Mouse (Mus musculus) E14TG2a.4 (cell line): Measurements from ENCODE around the gene Bptf.
A peak's percentile ranks its signal among the peaks of the same experiment; 100 is the strongest.
"Not testable (repeated sequence)": the region's sequence is repeated elsewhere in the genome, so short reads cannot be mapped to it uniquely, and the experiment has no call there.

Experiments
- H3K27me3 ChIP-seq: 2 replicates; pipeline ENCODE4 v1.6.1; 2014; ENCODE audit warnings: low read length, control low read depth; ENCODE audit not compliant: insufficient read depth
- H3K36me3 ChIP-seq: 2 replicates; pipeline ENCODE4 v1.6.1; 2014; ENCODE audit warnings: low read length, control low read depth; ENCODE audit not compliant: insufficient read depth
- H3K4me1 ChIP-seq: replicated peaks from 2 replicates; pipeline ENCODE4 v1.6.1; 2014; ENCODE audit warnings: low read depth, low read length, control low read depth
- H3K4me3 ChIP-seq: replicated peaks from 2 replicates; pipeline ENCODE4 v1.5.1; 2014; ENCODE audit warnings: mild to moderate bottlenecking, low read length
- H3K9me3 ChIP-seq: 2 replicates; pipeline ENCODE4 v1.6.1; 2014; ENCODE audit warnings: low read length, control low read depth
- CTCF ChIP-seq: conservative IDR thresholded peaks from 2 replicates; pipeline ENCODE4 v1.5.1; 2014; ENCODE audit warnings: low read length
- NANOG ChIP-seq: IDR thresholded peaks from 2 replicates; pipeline ENCODE4 v1.6.1; 2014; ENCODE audit warnings: borderline replicate concordance, low read length, mixed read lengths
- POU5F1 ChIP-seq: IDR thresholded peaks from 2 replicates; pipeline ENCODE4 v1.6.1; 2014; ENCODE audit warnings: low read length, borderline replicate concordance

The Bptf gene

GRCm38 (mm10) chr11:107001760-107002675, 129.9 kb downstream of the Bptf start:
- H3K4me3 ChIP-seq: 0 out of 2 replicates have a peak overlapping the region, but pooled peaks have one; percentile 10
- no peaks in the 10 kb centered on the region for H3K9me3 ChIP-seq
- H3K27me3 ChIP-seq: no peaks in the 10 kb centered on the region
- peaks cover 17% of the 10 kb centered on the region for H3K36me3 ChIP-seq
- peaks cover 21% of the 10 kb centered on the region for H3K4me1 ChIP-seq
- no peak for TF ChIP-seq POU5F1
- no peak for TF ChIP-seq NANOG
- TF ChIP-seq CTCF: no peak

- peaks cover 40% of the 10 kb centered on the region for H3K4me1 ChIP-seq
- H3K4me3 ChIP-seq: peak overlapping the region; percentile 73
- peaks cover 37% of the 10 kb centered on the region for H3K36me3 ChIP-seq
- no peaks in the 10 kb centered on the region for H3K9me3 ChIP-seq
- no peaks in the 10 kb centered on the region for H3K27me3 ChIP-seq
- TF ChIP-seq POU5F1: no peak
- TF ChIP-seq CTCF: no peak
Observed at GRCm38 (mm10) chr11:106999949-107000513, 131.9 kb downstream of the Bptf start.

DNA sequence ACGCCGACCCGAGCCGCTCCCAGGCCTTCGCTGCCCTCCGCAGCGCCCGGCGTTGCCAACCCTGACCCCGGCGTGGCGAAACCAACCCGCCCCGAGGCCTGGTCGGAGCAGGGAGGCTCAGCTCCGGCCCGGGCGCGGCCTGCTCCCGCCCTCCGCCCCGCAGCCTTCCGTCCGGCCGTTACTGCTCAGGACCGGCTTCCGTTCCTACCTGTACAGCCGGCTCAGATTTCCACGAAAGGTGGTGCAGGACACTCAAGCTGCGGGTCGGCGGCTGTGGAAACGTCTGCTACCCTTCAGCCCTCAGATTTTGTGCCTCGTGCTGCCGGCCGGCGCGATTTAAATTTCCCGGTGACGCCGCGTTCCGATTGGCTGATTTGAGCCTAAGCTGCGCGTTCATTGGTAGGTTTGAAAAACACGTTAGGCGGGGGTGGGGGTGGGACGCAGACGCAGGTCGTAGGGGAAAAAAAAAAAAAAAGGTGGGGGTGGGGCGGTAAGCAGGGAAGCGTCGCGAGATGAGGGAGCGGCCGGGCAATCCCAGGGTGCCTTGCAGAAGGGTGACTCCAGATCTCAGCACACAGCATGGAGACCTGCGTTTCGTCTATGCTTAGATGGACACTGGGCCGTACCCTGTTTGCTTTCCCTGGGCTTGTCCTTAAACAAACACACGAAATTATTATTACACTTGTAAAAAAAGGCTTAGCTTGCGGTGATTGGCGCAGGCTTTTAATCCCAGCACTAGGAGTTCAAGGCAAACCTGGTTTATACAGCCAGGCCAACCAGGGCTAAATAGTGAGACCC, 132.6 kb downstream of the Bptf start, which contains the start of gene Kpna2:
TSS of gene Kpna2 (minus strand) at position 391 of the 798 bp plus-strand sequence.
- TF ChIP-seq POU5F1 (no peak), NANOG (no peak), CTCF (no peak)
- Histone ChIP-seq H3K27me3 (no peaks in the 10 kb centered on the region), H3K36me3 (peaks cover 44% of the 10 kb centered on the region), H3K4me1 (peaks cover 47% of the 10 kb centered on the region), H3K9me3 (no peaks in the 10 kb centered on the region), H3K4me3 (peak within 1 kb of the TSS; percentile 99)

GRCm38 (mm10) chr11:106998651-106999150, 133.2 kb downstream of the Bptf start:
- Histone ChIP-seq H3K9me3 (no peaks in the 10 kb centered on the region), H3K4me1 (peaks cover 53% of the 10 kb centered on the region), H3K4me3 (peak overlapping the region; percentile 99), H3K27me3 (no peaks in the 10 kb centered on the region), H3K36me3 (peaks cover 50% of the 10 kb centered on the region)
- TF ChIP-seq POU5F1 (no peak), CTCF (no peak), NANOG (no peak)

DNA sequence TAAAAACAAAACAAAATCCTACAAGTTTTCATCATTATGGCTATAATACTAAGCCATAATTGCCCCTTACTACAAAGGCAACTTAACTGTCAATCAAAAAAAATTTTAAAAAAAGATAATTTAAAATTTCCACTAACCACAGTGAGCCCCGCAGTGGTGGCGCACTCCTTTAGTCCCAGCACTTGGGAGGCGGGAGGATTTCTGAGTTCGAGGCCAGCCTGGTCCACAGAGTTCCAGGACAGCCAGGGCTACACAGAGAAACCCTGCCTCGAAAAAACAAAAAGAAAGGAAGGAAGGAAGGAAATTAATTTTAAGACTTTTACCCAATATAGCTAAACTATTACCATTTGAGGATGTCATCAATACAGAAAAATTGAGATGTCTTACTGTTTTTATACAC, 134.0 kb downstream of the Bptf start:
- peak overlapping the region; percentile 99 for H3K4me3 ChIP-seq
- no peaks in the 10 kb centered on the region for H3K27me3 ChIP-seq
- H3K4me1 ChIP-seq: peaks cover 57% of the 10 kb centered on the region
- TF ChIP-seq CTCF (no peak), POU5F1 (no peak), NANOG (no peak)
- H3K36me3 ChIP-seq: peaks cover 57% of the 10 kb centered on the region
- no peaks in the 10 kb centered on the region for H3K9me3 ChIP-seq

GRCm38 (mm10) chr11:106996492-106996891, 135.4 kb downstream of the Bptf start:
- not testable (repeated sequence) for H3K9me3 ChIP-seq, H3K27me3 ChIP-seq
- peaks cover 57% of the 10 kb centered on the region for H3K4me1 ChIP-seq
- peak overlapping the region; percentile 99 for H3K4me3 ChIP-seq
- H3K36me3 ChIP-seq: peaks cover 72% of the 10 kb centered on the region

GRCm38 (mm10) chr11:106994246-106995085, 137.5 kb downstream of the Bptf start:
- H3K27me3 ChIP-seq: no peaks in the 10 kb centered on the region
- peaks cover 92% of the 10 kb centered on the region for H3K36me3 ChIP-seq
- H3K4me3 ChIP-seq: peak overlapping the region; percentile 30; the same call in 1 of the 2 replicates
- peaks cover 59% of the 10 kb centered on the region for H3K4me1 ChIP-seq
- H3K9me3 ChIP-seq: no peaks in the 10 kb centered on the region
- TF ChIP-seq CTCF (no peak), NANOG (no peak), POU5F1 (no peak)

GRCm38 (mm10) chr11:106987384-106987783, 144.5 kb downstream of the Bptf start:
- TF ChIP-seq POU5F1 (no peak), CTCF (no peak), NANOG (no peak)
- no peaks in the 10 kb centered on the region for H3K27me3 ChIP-seq
- peaks cover 35% of the 10 kb centered on the region for H3K4me1 ChIP-seq
- H3K36me3 ChIP-seq: peaks cover 82% of the 10 kb centered on the region
- no peaks in the 10 kb centered on the region for H3K9me3 ChIP-seq
- no peak overlapping the region for H3K4me3 ChIP-seq

DNA sequence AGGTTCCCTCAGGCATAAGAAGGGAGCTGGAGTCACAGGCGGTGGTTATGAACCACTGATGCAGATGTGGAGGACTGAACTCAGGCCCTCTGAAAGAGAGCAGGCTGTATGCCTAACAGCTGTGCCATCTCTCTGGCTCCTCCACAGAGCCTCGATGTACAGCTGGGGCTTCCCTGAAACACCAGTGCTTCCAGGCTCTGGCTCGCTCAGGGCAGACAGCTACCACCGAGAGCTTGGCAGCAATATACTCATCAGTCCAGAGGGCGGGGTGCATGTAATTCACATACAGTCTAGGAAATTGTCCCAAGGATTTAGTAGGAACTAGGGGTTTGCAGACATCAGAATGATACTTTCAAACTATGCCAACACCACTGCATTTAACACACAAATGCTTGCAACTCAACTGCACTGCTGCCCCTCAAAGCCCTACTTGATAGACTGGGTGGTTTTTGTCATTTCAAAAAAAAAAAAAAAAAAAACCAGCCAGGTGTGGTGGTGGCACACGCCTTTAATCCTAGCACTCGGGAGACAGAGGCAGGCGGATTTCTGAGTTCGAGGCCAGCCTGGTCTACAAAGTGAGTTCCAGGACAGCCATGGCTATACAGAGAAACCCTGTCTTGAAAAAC, 145.8 kb downstream of the Bptf start:
- not testable (repeated sequence) for H3K9me3 ChIP-seq, H3K4me3 ChIP-seq, H3K27me3 ChIP-seq
- Histone ChIP-seq H3K36me3 (peaks cover 69% of the 10 kb centered on the region), H3K4me1 (peaks cover 27% of the 10 kb centered on the region)
